Mouse (Mus musculus) layer of hippocampus, postnatal 25 days (tissue): Measurements from ENCODE around the gene Gm3642. TPM values are rescaled to one million over a fixed set of nuclear protein-coding genes. Genes with fewer than 3 reads are reported as not detected.
A peak's percentile ranks its signal among the peaks of the same experiment; 100 is the strongest.
"Not testable (repeated sequence)": the region's sequence is repeated elsewhere in the genome, so short reads cannot be mapped to it uniquely, and the experiment has no call there.

Experiments used
- DNase-seq, 2 experiments: peaks; one replicate each; pipeline ENCODE4 v3.0.0; 2022; ENCODE audit warnings: mixed read lengths in 2 of 2, low spot score in 1 of 2; ENCODE audit errors: extremely low spot score in 1 of 2
- total RNA-seq, 2 experiments: library from RNA; stranded (reverse); gene quantifications; 2 replicates each; pipeline ENCODE4 v1.2.3; 2021

The Gm3642 gene
- total RNA-seq: not detected

GRCm38 (mm10) chr14:6840211-6840610 lies at the start of gene Gm3642:
Gene Gm3642, minus strand, starts transcription at chr14:6840311.
- not testable (repeated sequence) for DNase-seq

GRCm38 (mm10) chr14:6889521-6890012 lies 49.5 kb upstream of the Gm3642 start, which contains the start of gene Gm3667:
Gene Gm3667, minus strand, starts transcription at chr14:6889962.
- not testable (repeated sequence) for DNase-seq

- peak in 1 of 2 experiments; percentile 24 for DNase-seq
Observed at GRCm38 (mm10) chr14:6888811-6889210, 48.7 kb upstream of the Gm3642 start.

GRCm38 (mm10) chr14:6823297-6823696 lies 16.8 kb downstream of the Gm3642 start:
- DNase-seq: not testable (repeated sequence)

Other genes with a start within 250 kb of the Gm3642 start
- under 1 TPM; 0.52 to 0.98 TPM for gene Gm3629, start 249.7 kb downstream of the Gm3642 start, total RNA-seq
- gene Gm3460, start 217.9 kb downstream of the Gm3642 start, total RNA-seq: not detected
- gene Gm10251, start 156.1 kb downstream of the Gm3642 start, total RNA-seq: under 1 TPM in 1 of 2 experiments, not detected in 1; 0.21 TPM
- gene Gm8050, start 120.1 kb downstream of the Gm3642 start, total RNA-seq: not detected
- gene Gm3636, start 98.0 kb downstream of the Gm3642 start, total RNA-seq: 1 to 10 TPM; 2.1 to 3.2 TPM
- not detected for gene Gm8362, start 65.9 kb downstream of the Gm3642 start, total RNA-seq
- gene Gm3667, start 49.7 kb upstream of the Gm3642 start, total RNA-seq: 1 to 10 TPM in 1 of 2 experiments, under 1 TPM in 1; 0.98 to 2.1 TPM
- gene Gm6356, start 133.5 kb upstream of the Gm3642 start, total RNA-seq: not detected
- gene Gm10406, start 187.1 kb upstream of the Gm3642 start, total RNA-seq: under 1 TPM; 0.37 to 0.77 TPM
- gene Gm3685, start 204.7 kb upstream of the Gm3642 start, total RNA-seq: not detected